Mouse (Mus musculus) gastrocnemius, adult 8-10 months (tissue): ENCODE data around the gene Muc13. TPM values are rescaled to one million over a fixed set of nuclear protein-coding genes. Genes with fewer than 3 reads are reported as not detected.

Experiments used
- DNase-seq, 2 experiments: peaks; one replicate each; pipeline ENCODE4 v3.0.0; 2022; ENCODE audit warnings: low spot score in 2 of 2
- total RNA-seq, 4 experiments: library from RNA; stranded (reverse); gene quantifications; 2 replicates each; pipeline ENCODE4 v1.2.4; 2022

Gene Muc13
- total RNA-seq = not detected

DNA sequence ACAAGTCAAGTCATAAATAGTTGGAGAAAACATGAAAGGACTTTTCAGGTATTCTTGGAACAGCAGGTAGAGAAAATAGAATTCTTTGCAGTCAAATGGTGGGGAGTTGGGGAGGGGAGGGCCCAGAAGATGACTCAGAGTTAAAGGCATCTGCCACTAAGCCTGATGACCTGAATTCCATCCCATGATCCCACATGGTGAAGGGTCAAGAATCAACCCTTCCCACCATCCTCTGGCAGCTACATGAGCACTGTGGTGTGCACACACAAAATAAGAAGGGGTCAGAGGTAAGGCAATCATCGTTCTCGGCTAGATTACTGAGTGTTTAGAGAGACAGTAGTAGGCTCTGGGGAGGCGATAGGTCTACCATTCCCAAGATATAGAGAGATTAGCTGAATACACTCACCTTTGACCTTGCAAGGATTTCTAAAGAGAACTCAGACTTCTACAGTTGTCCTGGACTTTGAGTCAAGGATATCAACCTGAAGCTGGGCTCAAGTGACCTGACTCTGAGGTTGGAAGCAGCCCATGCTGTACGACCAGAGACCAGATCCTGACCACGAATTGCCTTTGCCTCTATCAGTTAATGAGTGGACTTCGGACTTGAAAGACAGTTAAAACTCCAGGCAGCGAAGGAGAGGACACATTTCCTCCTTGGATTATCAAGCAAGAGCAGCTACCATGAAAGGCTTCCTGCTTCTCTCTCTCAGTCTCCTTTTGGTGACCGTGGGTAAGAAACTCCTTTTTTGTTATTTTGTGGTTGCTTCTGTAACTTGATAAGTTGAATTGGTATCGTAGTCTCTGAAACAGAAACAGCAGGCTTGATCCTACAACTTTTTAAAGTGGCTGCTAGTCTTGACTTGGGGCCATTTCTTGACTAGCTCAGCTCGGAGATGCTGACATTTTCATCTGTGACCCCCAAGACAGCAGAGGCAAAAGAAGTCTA lies at the start of gene Muc13:
Gene Muc13, plus strand, starts transcription at position 192 of the 946 bp plus-strand sequence.
- DNase-seq = no peak

GRCm38 (mm10) chr16:33744622-33745419 lies 49.0 kb upstream of the Muc13 start:
- no peak for DNase-seq

DNA sequence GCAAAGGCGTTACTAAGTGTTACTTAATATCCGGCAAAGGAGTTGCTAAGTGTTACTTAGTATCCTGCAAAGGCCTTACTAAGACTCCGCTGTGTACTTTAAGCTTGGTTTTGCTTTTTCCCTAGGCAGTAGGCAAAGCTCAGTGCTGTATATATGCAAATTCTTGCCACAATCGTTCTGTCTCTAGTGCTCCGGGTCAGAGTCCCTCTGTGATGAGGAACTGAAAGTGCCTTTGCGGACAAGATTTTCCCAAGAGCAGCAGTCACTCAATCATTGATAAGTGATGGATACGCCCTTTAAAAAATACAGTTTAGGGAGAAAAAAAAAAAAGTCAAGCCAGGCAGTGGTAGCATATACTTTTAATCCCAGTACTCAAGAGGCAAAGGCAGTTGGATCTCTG lies 48.4 kb upstream of the Muc13 start:
- no peak for DNase-seq

GRCm38 (mm10) chr16:33746074-33746676 lies 47.7 kb upstream of the Muc13 start:
- DNase-seq = no peak

- no peak for DNase-seq
Measured at GRCm38 (mm10) chr16:33747346-33747954, 46.4 kb upstream of the Muc13 start.

- DNase-seq = no peak
Measured at GRCm38 (mm10) chr16:33747994-33748393, 45.8 kb upstream of the Muc13 start.

DNA sequence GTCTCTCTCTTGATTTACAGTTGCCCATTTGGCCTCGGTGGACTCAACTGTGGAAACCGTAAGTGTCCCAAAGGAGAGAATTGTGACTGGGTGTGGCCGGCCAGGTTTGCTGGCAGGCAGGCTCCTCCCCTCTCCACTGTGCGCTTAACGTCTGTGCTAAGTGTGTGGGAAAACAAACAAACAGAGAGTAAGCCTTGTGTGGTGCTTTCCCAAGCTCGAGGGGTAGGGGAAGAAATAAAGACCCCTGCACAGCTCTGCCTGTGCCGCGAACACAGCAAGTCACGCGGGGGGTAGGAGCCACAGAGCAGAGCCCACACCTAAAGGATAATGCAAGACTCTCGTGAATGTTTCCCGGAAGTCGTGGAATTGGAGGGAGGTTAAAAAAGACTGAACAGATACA lies 42.7 kb upstream of the Muc13 start:
- DNase-seq = no peak

GRCm38 (mm10) chr16:33751590-33751989 lies 42.2 kb upstream of the Muc13 start:
- no peak for DNase-seq

- DNase-seq = no peak
Measured at GRCm38 (mm10) chr16:33752904-33753578, 40.8 kb upstream of the Muc13 start.

- DNase-seq = no peak
Measured at GRCm38 (mm10) chr16:33755293-33755692, 38.5 kb upstream of the Muc13 start.

- DNase-seq = no peak
Measured at GRCm38 (mm10) chr16:33755961-33756360, 37.9 kb upstream of the Muc13 start.

GRCm38 (mm10) chr16:33756396-33756795 lies 37.4 kb upstream of the Muc13 start:
- DNase-seq = no peak

- DNase-seq = no peak
Measured at GRCm38 (mm10) chr16:33759207-33759606, 34.6 kb upstream of the Muc13 start.

DNA sequence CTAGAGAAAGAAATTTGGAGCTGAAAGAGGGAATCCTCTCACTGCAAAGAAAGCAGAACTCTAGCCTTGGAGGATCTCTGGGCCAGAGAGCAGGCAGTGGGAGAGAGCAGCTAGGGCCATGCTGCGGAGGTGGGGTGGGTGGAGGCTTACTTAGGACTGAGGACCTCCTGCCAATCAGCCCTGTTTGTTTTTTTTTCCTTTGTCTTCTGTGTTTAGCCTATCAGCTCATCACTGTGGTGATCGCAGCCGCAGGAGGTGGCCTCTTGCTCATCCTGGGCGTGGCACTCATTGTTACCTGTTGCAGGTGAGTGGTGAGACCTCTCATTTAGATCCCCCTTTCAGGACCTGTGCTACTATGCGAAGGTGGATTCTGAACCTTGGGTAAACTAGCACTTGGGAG lies 33.3 kb upstream of the Muc13 start:
- DNase-seq = no peak

- no peak for DNase-seq
Measured at GRCm38 (mm10) chr16:33760996-33761395, 32.8 kb upstream of the Muc13 start.

- DNase-seq = no peak
Measured at GRCm38 (mm10) chr16:33764501-33765193, 29.2 kb upstream of the Muc13 start.

DNA sequence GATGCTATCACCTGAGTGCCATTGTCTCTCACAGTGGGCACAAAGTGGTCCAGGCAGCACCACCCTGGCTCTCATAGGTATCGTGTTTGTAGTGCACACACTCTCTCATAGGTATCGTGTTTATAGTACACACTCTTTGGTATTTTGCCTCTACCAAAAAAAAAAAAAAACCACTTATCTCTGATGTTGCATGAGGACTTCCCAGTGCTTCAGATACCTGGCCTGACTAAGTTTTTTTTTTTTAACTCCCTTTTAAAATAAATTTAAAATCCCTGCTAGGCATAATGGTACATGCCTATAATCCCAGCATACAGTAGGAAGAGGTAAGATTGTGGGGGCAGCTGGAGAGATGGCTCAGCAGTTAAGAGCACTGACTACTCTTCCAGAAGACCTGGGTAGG lies 28.4 kb upstream of the Muc13 start:
- DNase-seq = no peak

GRCm38 (mm10) chr16:33766309-33766708 lies 27.5 kb upstream of the Muc13 start:
- DNase-seq = no peak

DNA sequence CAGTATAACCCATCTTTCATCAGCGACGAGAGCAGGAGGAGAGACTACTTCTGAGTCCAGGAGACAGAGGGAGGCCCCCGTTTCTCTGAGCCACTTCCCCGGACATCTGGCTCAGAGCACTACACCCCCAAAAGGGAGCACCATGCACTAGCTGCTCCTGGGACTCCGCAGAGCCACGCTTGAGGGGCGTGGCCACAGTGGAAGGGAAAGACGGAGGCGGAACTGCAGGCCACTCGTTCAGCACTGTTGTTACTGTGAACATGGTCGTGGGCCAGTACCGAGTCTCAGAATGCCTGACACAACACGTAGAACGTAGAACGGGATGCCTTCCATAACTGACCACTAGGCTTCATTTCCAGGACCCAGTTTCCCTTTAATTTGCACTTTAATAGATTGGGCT lies 27.1 kb upstream of the Muc13 start:
- DNase-seq = no peak
